Mouse (Mus musculus): Measurements from ENCODE around the gene Pdcd6ip.
"Not testable (repeated sequence)": the region's sequence is repeated elsewhere in the genome, so short reads cannot be mapped to it uniquely, and the experiment has no call there.

Pdcd6ip gene

DNA sequence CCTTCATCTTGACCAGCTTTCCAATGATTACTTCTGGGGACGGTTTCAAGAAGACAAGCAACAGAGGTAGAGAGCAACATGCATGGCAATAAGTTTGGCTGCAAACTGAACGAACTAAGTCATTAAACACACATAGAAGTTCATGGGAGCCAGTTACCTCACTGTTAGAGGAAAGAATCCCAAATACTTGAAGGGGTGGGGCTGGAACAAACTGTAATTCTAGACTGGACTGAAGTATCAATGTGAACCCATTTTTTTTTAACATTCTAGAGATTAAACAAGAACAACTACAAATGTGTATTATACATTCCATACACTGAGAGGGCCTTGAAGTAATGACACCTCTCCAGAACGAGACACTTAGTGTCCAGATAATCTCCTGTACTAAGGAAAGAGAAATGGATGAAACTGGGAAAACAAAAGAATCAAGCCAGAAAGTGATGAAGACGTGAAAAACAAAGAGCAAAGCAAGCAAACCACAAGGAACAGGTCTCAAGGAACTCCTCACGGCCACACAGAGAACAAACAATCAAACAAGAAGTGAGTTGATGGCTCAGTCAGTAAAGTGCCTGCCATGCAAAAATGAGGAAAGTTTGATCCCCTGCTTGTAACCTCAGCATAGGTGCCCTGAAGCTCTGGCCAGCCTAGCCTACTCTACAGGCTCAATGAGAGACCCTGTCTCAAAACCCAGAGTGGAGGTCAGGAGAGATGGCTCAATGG lies 6.5 kb downstream of the Pdcd6ip start:
- no peak for DNase-seq (ENCODE audit: low spot score)

- DNase-seq (ENCODE audit: low spot score): no peak
Measured at GRCm38 (mm10) chr9:113687461-113687860, 20.6 kb downstream of the Pdcd6ip start.

DNA sequence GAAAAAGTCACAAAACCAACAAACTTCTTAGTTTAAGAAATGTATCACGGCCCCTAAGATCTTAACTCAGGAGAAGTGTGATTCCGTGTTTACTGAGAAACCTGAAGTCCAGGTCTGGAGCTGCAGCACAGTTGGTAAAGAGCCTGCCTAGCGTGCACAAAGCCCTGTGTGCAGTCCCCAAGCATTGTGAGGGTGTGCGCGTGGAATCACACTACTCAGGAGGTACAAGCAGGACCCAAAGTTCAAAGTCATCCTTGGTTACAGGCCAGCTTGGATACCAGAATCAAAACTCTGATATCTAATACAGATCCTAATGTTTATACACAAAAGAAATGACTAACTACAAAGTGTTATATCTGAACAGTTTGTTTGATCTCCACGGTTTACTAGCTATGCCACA lies 34.3 kb downstream of the Pdcd6ip start:
- DNase-seq (ENCODE audit: low spot score): no peak

DNA sequence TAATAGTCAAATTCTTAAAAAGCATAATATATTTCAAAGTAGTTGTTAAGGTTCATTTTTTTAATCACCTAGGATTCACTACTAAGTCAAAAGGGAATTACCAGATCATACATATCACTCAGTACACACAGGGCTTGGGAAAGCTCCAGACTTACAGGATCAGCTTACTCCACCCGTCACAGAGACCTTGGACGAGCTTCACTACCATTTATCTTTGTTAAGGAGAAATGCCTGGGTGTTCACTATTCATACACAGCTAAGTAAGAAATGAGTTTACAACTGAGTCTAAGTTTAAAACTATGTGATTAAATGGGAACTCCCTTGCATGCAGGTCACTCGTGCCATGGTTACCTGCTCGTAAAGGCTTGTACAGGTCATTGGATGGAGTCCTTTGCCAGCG lies 35.7 kb downstream of the Pdcd6ip start:
- DNase-seq (ENCODE audit: low spot score): no peak

- DNase-seq (ENCODE audit: low spot score): no peak
Measured at GRCm38 (mm10) chr9:113670857-113671106, 37.3 kb downstream of the Pdcd6ip start.

DNA sequence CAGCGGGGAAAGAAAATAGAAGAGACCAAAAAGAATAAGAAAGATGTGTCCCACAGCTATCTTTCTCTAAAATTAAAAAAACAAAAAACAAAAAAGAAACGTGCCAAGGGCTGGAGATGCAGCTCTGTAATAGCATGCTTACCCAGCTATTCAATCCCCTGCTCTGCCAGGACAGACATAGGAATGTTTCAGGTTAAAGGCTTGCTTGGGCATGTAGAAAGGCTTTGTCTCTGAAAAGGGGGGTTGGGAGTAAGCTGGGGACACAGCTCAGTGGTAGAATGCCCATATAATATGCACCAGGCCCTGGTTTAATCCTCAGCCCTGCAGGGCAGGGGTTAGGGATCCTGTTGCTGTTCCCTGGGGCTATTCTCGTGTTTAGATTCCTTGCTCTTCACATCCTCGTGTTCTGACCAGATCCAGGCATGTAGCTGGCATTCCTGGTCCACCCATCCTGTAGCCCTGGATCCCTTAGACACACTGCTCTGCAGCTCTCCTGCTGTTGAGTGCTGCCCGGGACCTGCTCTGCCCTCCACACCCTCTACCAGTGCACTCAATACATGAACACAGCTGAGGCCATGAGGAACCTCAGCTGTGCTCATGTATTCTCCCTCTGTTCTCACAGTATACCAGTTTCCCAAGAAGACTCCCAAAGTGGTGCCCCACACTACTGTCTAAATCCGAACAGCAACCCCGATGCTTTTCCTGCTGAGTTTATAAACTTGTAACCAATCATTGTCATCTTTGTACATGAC lies 37.8 kb downstream of the Pdcd6ip start:
- no peak for DNase-seq (ENCODE audit: low spot score)

GRCm38 (mm10) chr9:113663476-113663875 lies 44.6 kb downstream of the Pdcd6ip start:
- no peak for DNase-seq (ENCODE audit: low spot score)

GRCm38 (mm10) chr9:113657837-113658236 lies 50.2 kb downstream of the Pdcd6ip start:
- no peak for DNase-seq (ENCODE audit: low spot score)

GRCm38 (mm10) chr9:113653571-113653970 lies 54.5 kb downstream of the Pdcd6ip start:
- no peak for DNase-seq (ENCODE audit: low spot score)

- no peak for DNase-seq (ENCODE audit: low spot score)
Measured at GRCm38 (mm10) chr9:113650787-113651186, 57.3 kb downstream of the Pdcd6ip start.

DNA sequence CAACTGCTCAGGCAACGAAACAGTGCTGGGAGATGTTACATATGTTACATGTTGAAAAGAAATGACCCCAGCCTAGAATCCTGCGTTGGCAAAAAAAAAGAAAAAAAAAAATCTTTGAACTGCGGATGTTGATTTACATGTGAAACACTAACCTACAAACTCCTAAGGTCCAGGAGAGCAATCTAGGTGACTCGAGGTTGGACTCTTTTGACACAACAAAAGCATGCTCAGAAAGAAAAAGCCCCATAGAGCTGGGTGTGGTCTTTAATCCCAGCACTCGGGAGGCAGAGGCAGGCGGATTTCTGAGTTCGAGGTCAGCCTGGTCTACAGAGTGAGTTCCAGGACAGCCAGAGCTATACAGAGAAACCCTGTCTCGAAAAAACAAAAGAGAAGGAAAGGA lies 58.8 kb downstream of the Pdcd6ip start:
- DNase-seq (ENCODE audit: low spot score): not testable (repeated sequence)

GRCm38 (mm10) chr9:113645837-113646169 lies 62.3 kb downstream of the Pdcd6ip start:
- DNase-seq (ENCODE audit: low spot score): no peak

GRCm38 (mm10) chr9:113645153-113645836 lies 62.8 kb downstream of the Pdcd6ip start:
- DNase-seq (ENCODE audit: low spot score): peak; percentile 63

GRCm38 (mm10) chr9:113644701-113645100 lies 63.4 kb downstream of the Pdcd6ip start:
- DNase-seq (ENCODE audit: low spot score): no peak

DNA sequence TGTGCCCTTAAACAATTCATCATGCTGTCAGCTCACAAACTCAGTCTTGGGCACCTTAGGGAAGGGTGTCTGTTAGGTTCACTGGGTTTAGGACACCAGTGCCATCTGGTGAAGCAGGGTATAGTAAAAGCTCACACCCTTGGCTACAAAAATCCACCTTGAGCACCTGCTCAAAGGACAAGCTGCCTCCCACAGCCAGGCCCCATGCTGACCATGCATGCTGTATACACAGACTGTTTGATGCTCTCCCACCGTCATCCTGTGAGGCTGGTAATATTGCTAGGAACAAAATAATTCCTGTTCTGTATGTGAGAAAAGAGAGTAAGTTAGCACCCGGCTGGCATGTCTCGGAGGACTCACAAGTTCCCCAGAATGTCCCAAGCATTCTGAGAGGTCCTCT lies 64.0 kb downstream of the Pdcd6ip start:
- DNase-seq (ENCODE audit: low spot score): no peak

- DNase-seq (ENCODE audit: low spot score): no peak
Measured at GRCm38 (mm10) chr9:113643669-113644068, 64.4 kb downstream of the Pdcd6ip start.

- DNase-seq (ENCODE audit: low spot score): no peak
Measured at GRCm38 (mm10) chr9:113634986-113635385, 73.1 kb downstream of the Pdcd6ip start.

- DNase-seq (ENCODE audit: low spot score): no peak
Measured at GRCm38 (mm10) chr9:113633168-113633744, 74.8 kb downstream of the Pdcd6ip start.

DNA sequence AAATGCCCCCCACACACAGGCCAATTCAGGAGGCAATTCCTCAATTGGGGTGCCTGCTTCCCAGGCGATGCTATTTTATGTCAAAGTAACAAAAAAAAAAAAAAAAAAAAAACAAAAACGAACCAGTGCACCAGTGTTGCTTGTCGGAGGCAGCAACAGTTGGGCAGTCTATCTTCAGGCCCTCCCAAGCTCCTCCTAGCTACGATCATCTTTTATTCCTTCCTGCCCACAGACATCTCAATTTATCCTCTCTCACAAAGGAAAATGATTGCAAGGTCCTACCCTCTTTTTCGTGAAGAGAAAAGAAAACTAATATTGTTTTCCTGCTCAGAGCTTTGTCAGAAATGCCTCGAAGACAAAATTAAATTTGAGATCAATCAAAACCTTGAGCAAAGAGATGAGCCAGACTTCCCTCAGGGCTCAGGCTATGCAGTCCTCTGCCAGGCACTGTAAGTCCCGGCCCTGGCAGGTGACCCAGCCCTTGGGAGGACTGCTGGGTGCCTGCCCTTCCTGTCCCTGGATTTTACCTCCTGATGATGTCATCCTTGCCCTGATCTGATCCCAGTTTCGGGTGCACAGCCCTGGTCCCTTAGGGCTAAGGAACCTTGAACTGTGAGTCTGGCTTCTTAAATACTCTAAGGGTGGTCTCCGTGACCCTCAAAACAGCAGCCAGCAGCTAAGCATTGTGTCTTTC lies 75.6 kb downstream of the Pdcd6ip start:
- DNase-seq (ENCODE audit: low spot score): no peak

DNA sequence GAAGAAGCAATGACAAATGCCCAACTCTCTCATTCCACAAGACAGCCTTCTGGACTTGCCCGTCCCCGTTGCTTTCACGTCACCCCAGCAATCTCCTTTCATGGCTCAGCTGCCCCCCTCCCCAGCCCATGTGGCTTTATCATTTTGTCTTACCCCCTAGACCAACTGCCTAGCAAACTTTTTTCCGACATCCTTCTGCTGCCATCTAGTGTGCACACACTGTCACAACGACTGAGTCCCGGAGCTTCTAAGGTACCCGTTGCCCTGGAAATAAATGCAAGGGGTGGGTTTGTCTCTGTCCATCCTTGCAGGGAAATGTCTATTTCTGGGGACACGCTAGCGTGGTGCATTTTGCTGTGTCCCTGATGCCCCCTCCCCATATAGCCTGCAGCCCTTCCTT lies 78.4 kb downstream of the Pdcd6ip start:
- DNase-seq (ENCODE audit: low spot score): peak; percentile 51

DNA sequence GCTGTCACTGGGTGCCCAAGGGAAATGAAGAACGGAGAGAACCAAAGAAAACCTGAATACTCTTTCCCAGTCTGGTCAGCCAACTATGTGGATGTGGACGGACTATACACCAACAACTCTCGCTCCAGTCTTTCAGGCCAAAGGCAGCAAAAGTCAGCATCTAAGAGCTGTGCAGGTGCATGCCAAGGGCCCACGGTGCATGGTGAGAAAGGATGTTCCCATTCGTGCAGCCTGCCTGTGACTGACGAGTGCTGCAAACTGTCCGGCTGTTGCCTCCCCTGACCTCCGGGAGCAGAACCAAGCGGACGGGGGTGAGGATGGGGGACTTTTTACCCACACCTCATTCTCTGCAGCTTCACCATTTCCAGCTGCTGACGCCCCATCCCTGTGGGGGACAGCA lies 78.9 kb downstream of the Pdcd6ip start:
- DNase-seq (ENCODE audit: low spot score): no peak

- no peak for DNase-seq (ENCODE audit: low spot score)
Measured at GRCm38 (mm10) chr9:113628780-113629179, 79.3 kb downstream of the Pdcd6ip start.
